Mouse (Mus musculus): ENCODE measurements around the gene Sema3b. TPM values are rescaled to one million over a fixed set of nuclear protein-coding genes. Genes with fewer than 3 reads are reported as not detected.
"Not testable (repeated sequence)": the region's sequence is repeated elsewhere in the genome, so short reads cannot be mapped to it uniquely, and the experiment has no call there.

The Sema3b gene
- polyA plus RNA-seq, 1 experiment from 2014 or later, result 12.5 TPM

- Histone ChIP-seq H3K9ac (ENCODE audit: low read length) (no peak overlapping the region), H3K27ac (ENCODE audit: low read length) (peak overlapping the region; percentile 7; the same call in 1 of the 2 replicates), H3K36me3 (ENCODE audit: control insufficient read depth, insufficient read depth, low read length) (peaks cover 8% of the 10 kb centered on the region; the same call in 1 of the 2 replicates), H3K27me3 (ENCODE audit: control insufficient read depth, insufficient read depth, low read depth, low read length) (no peaks in the 10 kb centered on the region), H3K4me1 (replicated peaks; ENCODE audit: control insufficient read depth, insufficient read depth, low read length) (peaks cover 37% of the 10 kb centered on the region), H3K9me3 (ENCODE audit: control insufficient read depth, low read length) (no peaks in the 10 kb centered on the region), H3K4me2 (ENCODE audit: low read depth, low read length) (no peak overlapping the region), H3K4me3 (ENCODE audit: low read length) (no peak overlapping the region)
- 89% methylated on average over 14 of the region's 14 CpGs for WGBS
- no peak for ATAC-seq (ENCODE audit: low read depth)
Measured at GRCm38 (mm10) chr9:107579023-107579900, 29.8 kb downstream of the Sema3b start.

GRCm38 (mm10) chr9:107578587-107578986 lies 30.4 kb downstream of the Sema3b start, which contains the start of gene Naa80:
TSS of gene Naa80 (plus strand) at chr9:107578887.
- H3K9ac ChIP-seq (ENCODE audit: low read length), result no peak within 1 kb of the TSS

GRCm38 (mm10) chr9:107577871-107578270 lies 31.2 kb downstream of the Sema3b start:
- H3K4me1 ChIP-seq (replicated peaks; ENCODE audit: control insufficient read depth, insufficient read depth, low read length), result peaks cover 37% of the 10 kb centered on the region
- no peak overlapping the region for H3K4me2 ChIP-seq (ENCODE audit: low read depth, low read length)

More at GRCm38 (mm10) chr9:107578587-107578986, 30.4 kb downstream of the Sema3b start, which contains the start of gene Naa80:
- 67% methylated on average over 3 of the region's 3 CpGs for WGBS
- H3K27me3 ChIP-seq (ENCODE audit: control insufficient read depth, insufficient read depth, low read depth, low read length), result no peaks in the 10 kb centered on the region
- H3K36me3 ChIP-seq (ENCODE audit: control insufficient read depth, insufficient read depth, low read length), result peaks cover 10% of the 10 kb centered on the region; the same call in 1 of the 2 replicates
- no peaks in the 10 kb centered on the region for H3K9me3 ChIP-seq (ENCODE audit: control insufficient read depth, low read length)
- peaks cover 37% of the 10 kb centered on the region for H3K4me1 ChIP-seq (replicated peaks; ENCODE audit: control insufficient read depth, insufficient read depth, low read length)
- no peak for ATAC-seq (ENCODE audit: low read depth)
- H3K4me2 ChIP-seq (ENCODE audit: low read depth, low read length), result no peak within 1 kb of the TSS
- peak within 1 kb of the TSS; percentile 7; the same call in 1 of the 2 replicates for H3K27ac ChIP-seq (ENCODE audit: low read length)
- H3K4me3 ChIP-seq (ENCODE audit: low read length), result no peak within 1 kb of the TSS

GRCm38 (mm10) chr9:107576357-107577107 lies 32.5 kb downstream of the Sema3b start, which contains the start of gene Hyal1:
TSS of gene Hyal1 (plus strand) at chr9:107576927.
- peak within 1 kb of the TSS; percentile 61 for H3K9ac ChIP-seq (ENCODE audit: low read length)
- ATAC-seq (ENCODE audit: low read depth), result peak; percentile 81

More at GRCm38 (mm10) chr9:107577871-107578270, 31.2 kb downstream of the Sema3b start:
- Histone ChIP-seq H3K27ac (ENCODE audit: low read length) (no peak overlapping the region), H3K36me3 (ENCODE audit: control insufficient read depth, insufficient read depth, low read length) (peaks cover 10% of the 10 kb centered on the region), H3K9me3 (ENCODE audit: control insufficient read depth, low read length) (no peaks in the 10 kb centered on the region), H3K27me3 (ENCODE audit: control insufficient read depth, insufficient read depth, low read depth, low read length) (no peaks in the 10 kb centered on the region), H3K9ac (ENCODE audit: low read length) (no peak overlapping the region), H3K4me3 (ENCODE audit: low read length) (no peak overlapping the region)
- no peak for ATAC-seq (ENCODE audit: low read depth)
- 90% methylated on average over 10 of the region's 10 CpGs for WGBS

GRCm38 (mm10) chr9:107575579-107576356 lies 33.3 kb downstream of the Sema3b start:
- Histone ChIP-seq H3K36me3 (ENCODE audit: control insufficient read depth, insufficient read depth, low read length) (peaks cover 18% of the 10 kb centered on the region), H3K4me1 (replicated peaks; ENCODE audit: control insufficient read depth, insufficient read depth, low read length) (peaks cover 35% of the 10 kb centered on the region), H3K9ac (ENCODE audit: low read length) (no peak overlapping the region), H3K4me2 (ENCODE audit: low read depth, low read length) (no peak overlapping the region), H3K9me3 (ENCODE audit: control insufficient read depth, low read length) (no peaks in the 10 kb centered on the region), H3K27me3 (ENCODE audit: control insufficient read depth, insufficient read depth, low read depth, low read length) (no peaks in the 10 kb centered on the region), H3K4me3 (ENCODE audit: low read length) (no peak overlapping the region), H3K27ac (ENCODE audit: low read length) (peak overlapping the region; percentile 61)
- no peak for ATAC-seq (ENCODE audit: low read depth)
- WGBS, result 62% methylated on average over 14 of the region's 14 CpGs

More at GRCm38 (mm10) chr9:107576357-107577107, 32.5 kb downstream of the Sema3b start, which contains the start of gene Hyal1:
- H3K9me3 ChIP-seq (ENCODE audit: control insufficient read depth, low read length), result no peaks in the 10 kb centered on the region
- peak within 1 kb of the TSS; percentile 61 for H3K27ac ChIP-seq (ENCODE audit: low read length)
- 10% methylated on average over 16 of the region's 16 CpGs for WGBS
- H3K36me3 ChIP-seq (ENCODE audit: control insufficient read depth, insufficient read depth, low read length), result peaks cover 18% of the 10 kb centered on the region
- H3K27me3 ChIP-seq (ENCODE audit: control insufficient read depth, insufficient read depth, low read depth, low read length), result no peaks in the 10 kb centered on the region
- peak within 1 kb of the TSS; percentile 43 for H3K4me3 ChIP-seq (ENCODE audit: low read length)
- peak within 1 kb of the TSS; percentile 55 for H3K4me2 ChIP-seq (ENCODE audit: low read depth, low read length)
- H3K4me1 ChIP-seq (replicated peaks; ENCODE audit: control insufficient read depth, insufficient read depth, low read length), result peaks cover 32% of the 10 kb centered on the region

GRCm38 (mm10) chr9:107573774-107574173 lies 35.3 kb downstream of the Sema3b start:
- Histone ChIP-seq H3K36me3 (ENCODE audit: control insufficient read depth, insufficient read depth, low read length) (peaks cover 18% of the 10 kb centered on the region), H3K4me1 (replicated peaks; ENCODE audit: control insufficient read depth, insufficient read depth, low read length) (peaks cover 36% of the 10 kb centered on the region)
- 87% methylated on average over 6 of the region's 6 CpGs for WGBS
- H3K9ac ChIP-seq (ENCODE audit: low read length); H3K4me2 ChIP-seq (ENCODE audit: low read depth, low read length); H3K4me3 ChIP-seq (ENCODE audit: low read length); ATAC-seq (ENCODE audit: low read depth); H3K27me3 ChIP-seq (ENCODE audit: control insufficient read depth, insufficient read depth, low read depth, low read length); H3K9me3 ChIP-seq (ENCODE audit: control insufficient read depth, low read length); H3K27ac ChIP-seq (ENCODE audit: low read length): not testable (repeated sequence)

- Histone ChIP-seq H3K27ac (ENCODE audit: low read length) (no peak overlapping the region), H3K4me2 (ENCODE audit: low read depth, low read length) (no peak overlapping the region), H3K9me3 (ENCODE audit: control insufficient read depth, low read length) (no peaks in the 10 kb centered on the region), H3K36me3 (ENCODE audit: control insufficient read depth, insufficient read depth, low read length) (peaks cover 18% of the 10 kb centered on the region), H3K4me1 (replicated peaks; ENCODE audit: control insufficient read depth, insufficient read depth, low read length) (peaks cover 45% of the 10 kb centered on the region), H3K27me3 (ENCODE audit: control insufficient read depth, insufficient read depth, low read depth, low read length) (no peaks in the 10 kb centered on the region), H3K4me3 (ENCODE audit: low read length) (no peak overlapping the region), H3K9ac (ENCODE audit: low read length) (no peak overlapping the region)
- 100% methylated on average over 2 of the region's 2 CpGs for WGBS
- no peak for ATAC-seq (ENCODE audit: low read depth)
Measured at GRCm38 (mm10) chr9:107572327-107572662, 36.7 kb downstream of the Sema3b start.

- H3K9me3 ChIP-seq (ENCODE audit: control insufficient read depth, low read length), result no peaks in the 10 kb centered on the region
- H3K4me2 ChIP-seq (ENCODE audit: low read depth, low read length), result peak overlapping the region; percentile 71
- H3K4me1 ChIP-seq (replicated peaks; ENCODE audit: control insufficient read depth, insufficient read depth, low read length), result peaks cover 43% of the 10 kb centered on the region
- no peaks in the 10 kb centered on the region for H3K27me3 ChIP-seq (ENCODE audit: control insufficient read depth, insufficient read depth, low read depth, low read length)
- WGBS, result 80% methylated on average over 22 of the region's 22 CpGs
- ATAC-seq (ENCODE audit: low read depth), result no peak
- peaks cover 18% of the 10 kb centered on the region for H3K36me3 ChIP-seq (ENCODE audit: control insufficient read depth, insufficient read depth, low read length)
- peak overlapping the region; percentile 44 for H3K9ac ChIP-seq (ENCODE audit: low read length)
- no peak overlapping the region for H3K27ac ChIP-seq (ENCODE audit: low read length)
- H3K4me3 ChIP-seq (ENCODE audit: low read length), result no peak overlapping the region; the same call in none of the 2 replicates
Measured at GRCm38 (mm10) chr9:107571534-107572326, 37.3 kb downstream of the Sema3b start.

Measured in lung, embryonic 16.5 days (tissue).